Mouse (Mus musculus) neural tube, embryonic 14.5 days (tissue): ENCODE data around the gene Rps6ka5. TPM values are rescaled to one million over a fixed set of nuclear protein-coding genes. Genes with fewer than 3 reads are reported as not detected.

Experiments
- ATAC-seq: fragments of 200-750 bp; cut with Nextera tagmentation; 2 replicates; pipeline ENCODE4 v1.8.0; 2017; ENCODE audit warnings: low read depth, mild to moderate bottlenecking, moderate TSS enrichment, moderate library complexity
- H3K27ac ChIP-seq: fragments of 300-500 bp; sonication (generic); 2 replicates; pipeline ENCODE4 v1.5.1; 2014; ENCODE audit warnings: low read depth, mild to moderate bottlenecking, control low read depth, low read length, moderate library complexity, mixed read lengths
- H3K27me3 ChIP-seq: fragments of 300-500 bp; sonication (generic); 2 replicates; pipeline ENCODE4 v1.6.1; 2014; ENCODE audit warnings: low read length; ENCODE audit not compliant: control insufficient read depth, insufficient read depth
- H3K36me3 ChIP-seq: fragments of 300-500 bp; sonication (generic); 2 replicates; pipeline ENCODE4 v1.6.1; 2014; ENCODE audit warnings: low read length, mixed read lengths; ENCODE audit not compliant: control insufficient read depth, insufficient read depth
- H3K4me1 ChIP-seq: fragments of 300-500 bp; sonication (generic); 2 replicates; pipeline ENCODE4 v1.6.1; 2014; ENCODE audit warnings: low read length; ENCODE audit not compliant: control insufficient read depth, insufficient read depth
- H3K4me2 ChIP-seq: fragments of 300-500 bp; sonication (generic); 2 replicates; pipeline ENCODE4 v1.6.1; 2014; ENCODE audit warnings: mild to moderate bottlenecking, low read depth, low read length, control low read depth
- H3K4me3 ChIP-seq: fragments of 300-500 bp; sonication (generic); 2 replicates; pipeline ENCODE4 v1.5.1; 2014; ENCODE audit warnings: low read depth, low read length, control low read depth, mixed read lengths
- H3K9ac ChIP-seq: fragments of 300-500 bp; sonication (generic); replicated peaks from 2 replicates; pipeline ENCODE4 v1.6.1; 2014; ENCODE audit warnings: low read depth, mild to moderate bottlenecking, control low read depth, low read length, mixed read lengths
- H3K9me3 ChIP-seq: fragments of 300-500 bp; sonication (generic); 2 replicates; pipeline ENCODE4 v1.6.1; 2016; ENCODE audit warnings: low read length; ENCODE audit not compliant: control insufficient read depth
- WGBS: fragments of 180-500 bp; shearing (Covaris S2); extraction: QIAGEN DNeasy Blood & Tissue Kit; methylation state at CpG from one replicate; pipeline ENCODE4 v1.1.7; 2014; 5-methylcytosine and 5-hydroxymethylcytosine counted together
- polyA plus RNA-seq: library from polyadenylated mRNA; unstranded; fragments of >200 nt; fragmentation: Nextera tagmentation; extraction: Ambion mirVana; gene quantifications from 2 replicates; pipeline ENCODE4 v1.2.1, GENCODE M21; 2014

Rps6ka5 gene
- polyA plus RNA-seq, 1 experiment from 2014 or later = 7.9 TPM

- H3K4me1 ChIP-seq = no peaks in the 10 kb centered on the region
- no peak overlapping the region for H3K27ac ChIP-seq
- ATAC-seq = no peak
- no peak overlapping the region for H3K4me2 ChIP-seq
- no peak overlapping the region for H3K9ac ChIP-seq
- no peaks in the 10 kb centered on the region for H3K9me3 ChIP-seq
- no peak overlapping the region for H3K4me3 ChIP-seq
- no peaks in the 10 kb centered on the region for H3K27me3 ChIP-seq
- H3K36me3 ChIP-seq = no peaks in the 10 kb centered on the region
- WGBS = 83% methylated on average over 4 of the region's 4 CpGs
These were observed 70.8 kb downstream of the Rps6ka5 start for GRCm38 (mm10) chr12:100655972-100656371.

DNA sequence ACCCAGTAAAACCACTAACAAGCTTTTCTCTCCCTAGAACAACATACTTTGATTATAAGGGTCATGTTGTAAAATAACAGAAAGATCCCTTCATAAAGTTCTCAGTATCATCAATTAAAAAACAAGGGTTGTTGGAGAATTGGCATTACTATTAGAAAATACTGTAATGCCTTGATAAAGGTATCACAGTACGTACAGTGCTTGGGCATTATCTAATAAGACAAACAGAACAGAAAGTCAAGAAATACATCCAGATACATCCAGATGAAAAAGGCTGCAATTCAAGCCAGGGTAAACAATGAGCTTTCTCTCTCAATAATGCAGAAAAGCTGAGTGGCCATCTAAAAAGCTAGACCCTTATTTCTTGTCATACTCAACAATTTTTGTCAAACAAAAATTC lies 84.8 kb downstream of the Rps6ka5 start:
- no peak for ATAC-seq
- no peak overlapping the region for H3K4me3 ChIP-seq
- 93% methylated on average over 1 of the region's 1 CpGs for WGBS

GRCm38 (mm10) chr12:100640726-100641125 lies 86.1 kb downstream of the Rps6ka5 start:
- WGBS = 78% methylated on average over 3 of the region's 3 CpGs
- Histone ChIP-seq H3K27me3 (no peaks in the 10 kb centered on the region), H3K36me3 (no peaks in the 10 kb centered on the region), H3K4me2 (no peak overlapping the region), H3K4me1 (no peaks in the 10 kb centered on the region), H3K9me3 (no peaks in the 10 kb centered on the region), H3K4me3 (no peak overlapping the region), H3K27ac (no peak overlapping the region), H3K9ac (no peak overlapping the region)
- no peak for ATAC-seq

More for the DNA sequence above, 84.8 kb downstream of the Rps6ka5 start:
- Histone ChIP-seq H3K27ac (no peak overlapping the region), H3K4me1 (no peaks in the 10 kb centered on the region), H3K27me3 (no peaks in the 10 kb centered on the region), H3K9me3 (no peaks in the 10 kb centered on the region), H3K4me2 (no peak overlapping the region), H3K36me3 (no peaks in the 10 kb centered on the region), H3K9ac (no peak overlapping the region)

DNA sequence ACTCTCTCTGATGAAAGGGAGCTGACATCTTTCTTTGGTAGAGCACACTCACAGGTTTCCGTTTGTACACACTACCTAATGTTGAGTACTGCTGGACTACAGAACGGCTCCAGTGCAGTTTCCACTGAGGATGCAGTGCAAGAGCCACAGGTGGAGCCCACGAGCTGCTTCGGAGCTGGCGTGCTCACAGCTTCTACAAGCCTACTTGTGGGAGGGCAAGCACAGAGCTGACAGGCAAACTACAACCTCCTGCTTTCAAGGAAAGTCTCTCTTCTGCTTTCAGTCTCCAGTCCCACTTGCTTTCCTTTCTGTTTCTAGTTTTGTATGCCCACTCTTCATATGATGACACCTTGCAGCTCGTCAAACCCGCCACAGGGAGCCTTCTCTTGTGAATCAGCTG lies 87.1 kb downstream of the Rps6ka5 start:
- Histone ChIP-seq H3K27ac (no peak overlapping the region), H3K9ac (no peak overlapping the region), H3K4me1 (no peaks in the 10 kb centered on the region), H3K36me3 (no peaks in the 10 kb centered on the region), H3K9me3 (no peaks in the 10 kb centered on the region), H3K4me3 (no peak overlapping the region), H3K4me2 (no peak overlapping the region), H3K27me3 (no peaks in the 10 kb centered on the region)
- ATAC-seq = no peak
- WGBS = 56% methylated on average over 7 of the region's 7 CpGs

GRCm38 (mm10) chr12:100637886-100638285 lies 88.9 kb downstream of the Rps6ka5 start:
- Histone ChIP-seq H3K9me3 (no peaks in the 10 kb centered on the region), H3K27ac (no peak overlapping the region), H3K4me1 (no peaks in the 10 kb centered on the region), H3K36me3 (no peaks in the 10 kb centered on the region), H3K9ac (no peak overlapping the region), H3K4me2 (no peak overlapping the region), H3K4me3 (no peak overlapping the region), H3K27me3 (no peaks in the 10 kb centered on the region)
- 93% methylated on average over 8 of the region's 8 CpGs for WGBS
- no peak for ATAC-seq

GRCm38 (mm10) chr12:100636733-100637132 lies 90.0 kb downstream of the Rps6ka5 start:
- H3K27me3 ChIP-seq = no peaks in the 10 kb centered on the region
- no peaks in the 10 kb centered on the region for H3K4me1 ChIP-seq
- no peak overlapping the region for H3K27ac ChIP-seq
- H3K9me3 ChIP-seq = no peaks in the 10 kb centered on the region
- no peak overlapping the region for H3K4me3 ChIP-seq
- 39% methylated on average over 3 of the region's 3 CpGs for WGBS
- no peak for ATAC-seq
- H3K36me3 ChIP-seq = no peaks in the 10 kb centered on the region
- no peak overlapping the region for H3K9ac ChIP-seq
- no peak overlapping the region for H3K4me2 ChIP-seq

GRCm38 (mm10) chr12:100636299-100636633 lies 90.5 kb downstream of the Rps6ka5 start:
- H3K4me3 ChIP-seq = no peak overlapping the region
- H3K4me2 ChIP-seq = no peak overlapping the region
- 96% methylated on average over 2 of the region's 2 CpGs for WGBS
- no peak overlapping the region for H3K9ac ChIP-seq
- H3K4me1 ChIP-seq = no peaks in the 10 kb centered on the region
- H3K9me3 ChIP-seq = no peaks in the 10 kb centered on the region
- no peak for ATAC-seq
- H3K27ac ChIP-seq = no peak overlapping the region
- no peaks in the 10 kb centered on the region for H3K27me3 ChIP-seq
- H3K36me3 ChIP-seq = no peaks in the 10 kb centered on the region

DNA sequence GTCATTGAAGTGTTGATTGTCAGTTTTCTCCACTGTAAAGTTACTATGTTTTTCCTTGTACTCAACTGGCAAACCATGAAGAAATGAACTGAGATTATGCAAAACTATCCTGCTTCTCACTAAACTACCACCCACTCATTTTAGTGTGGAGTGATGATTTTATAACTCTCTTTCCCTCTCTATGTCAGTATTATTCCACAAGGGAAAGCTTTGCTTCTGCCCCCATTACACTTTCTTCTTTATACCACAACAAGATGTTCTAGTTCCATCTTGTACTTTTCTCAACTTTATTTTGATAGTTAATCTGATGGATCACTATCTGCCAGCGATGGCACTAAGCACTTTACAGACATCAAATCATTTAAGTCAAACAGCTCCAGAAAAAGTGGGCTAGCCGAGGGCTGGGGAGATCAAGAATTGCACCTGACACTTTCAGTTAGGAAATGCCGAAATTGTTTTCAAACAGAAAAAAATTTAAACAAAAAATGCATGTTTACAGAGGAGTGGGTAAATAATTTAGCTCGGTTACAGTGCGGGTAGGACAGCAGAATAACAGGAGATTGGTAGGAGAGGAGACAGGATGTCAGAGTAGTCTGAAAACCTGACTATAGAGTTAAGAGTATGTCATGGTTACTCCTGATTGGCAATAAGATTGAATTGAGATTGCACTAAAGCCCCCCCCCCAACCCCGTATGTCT lies 91.0 kb downstream of the Rps6ka5 start:
- Histone ChIP-seq H3K27ac (no peak overlapping the region), H3K9me3 (no peaks in the 10 kb centered on the region), H3K27me3 (no peaks in the 10 kb centered on the region), H3K4me2 (no peak overlapping the region), H3K36me3 (no peaks in the 10 kb centered on the region), H3K4me1 (no peaks in the 10 kb centered on the region), H3K9ac (no peak overlapping the region), H3K4me3 (no peak overlapping the region)
- 94% methylated on average over 6 of the region's 6 CpGs for WGBS
- ATAC-seq = no peak

GRCm38 (mm10) chr12:100633231-100633630 lies 93.6 kb downstream of the Rps6ka5 start:
- WGBS = 90% methylated on average over 3 of the region's 3 CpGs
- H3K9me3 ChIP-seq = no peaks in the 10 kb centered on the region
- H3K36me3 ChIP-seq = no peaks in the 10 kb centered on the region
- H3K9ac ChIP-seq = no peak overlapping the region
- H3K27ac ChIP-seq = no peak overlapping the region
- H3K4me3 ChIP-seq = no peak overlapping the region
- no peaks in the 10 kb centered on the region for H3K27me3 ChIP-seq
- H3K4me2 ChIP-seq = no peak overlapping the region
- no peaks in the 10 kb centered on the region for H3K4me1 ChIP-seq
- ATAC-seq = no peak
